Mouse (Mus musculus) limb, embryonic 13.5 days (tissue): ENCODE measurements around the gene Hdgfl2. TPM values are rescaled to one million over a fixed set of nuclear protein-coding genes. Genes with fewer than 3 reads are reported as not detected.
"Not testable (repeated sequence)": the region's sequence is repeated elsewhere in the genome, so short reads cannot be mapped to it uniquely, and the experiment has no call there.

Experiments
- ATAC-seq: fragments of 200-750 bp; cut with Nextera tagmentation; 2 replicates; pipeline ENCODE4 v1.8.0; 2017; ENCODE audit warnings: low read depth, moderate number of reproducible peaks, moderate TSS enrichment; ENCODE audit not compliant: low FRiP score
- H3K27ac ChIP-seq: fragments of 300-500 bp; sonication (generic); 2 replicates; pipeline ENCODE4 v1.5.1; 2015; ENCODE audit warnings: inconsistent platforms, mild to moderate bottlenecking, moderate library complexity
- H3K27me3 ChIP-seq: fragments of 300-500 bp; sonication (generic); 2 replicates; pipeline ENCODE4 v1.6.1; 2015; ENCODE audit warnings: mild to moderate bottlenecking, inconsistent platforms
- H3K36me3 ChIP-seq: fragments of 300-500 bp; sonication (generic); 2 replicates; pipeline ENCODE4 v1.6.1; 2015; ENCODE audit warnings: inconsistent platforms, mild to moderate bottlenecking, moderate library complexity
- H3K4me1 ChIP-seq: fragments of 300-500 bp; sonication (generic); 2 replicates; pipeline ENCODE4 v1.6.1; 2015; ENCODE audit warnings: inconsistent platforms
- H3K4me2 ChIP-seq: fragments of 300-500 bp; sonication (generic); replicated peaks from 2 replicates; pipeline ENCODE4 v1.6.1; 2015; ENCODE audit warnings: inconsistent platforms, mild to moderate bottlenecking, moderate library complexity
- H3K4me3 ChIP-seq: fragments of 300-500 bp; sonication (generic); 2 replicates; pipeline ENCODE4 v1.5.1; 2015; ENCODE audit warnings: moderate library complexity, mild to moderate bottlenecking, inconsistent platforms
- H3K9ac ChIP-seq: fragments of 300-500 bp; sonication (generic); 2 replicates; pipeline ENCODE4 v1.6.1; 2015; ENCODE audit warnings: mild to moderate bottlenecking, inconsistent platforms
- H3K9me3 ChIP-seq: fragments of 300-500 bp; sonication (generic); 2 replicates; pipeline ENCODE4 v1.6.1; 2016; ENCODE audit warnings: inconsistent platforms
- WGBS: fragments of 180-500 bp; shearing (Covaris S2); methylation state at CpG from one replicate; pipeline ENCODE4 v1.1.7; 2015; 5-methylcytosine and 5-hydroxymethylcytosine counted together
- polyA plus RNA-seq: library from polyadenylated mRNA; unstranded; fragments of >200 nt; fragmentation: Nextera tagmentation; extraction: Ambion mirVana; gene quantifications from 2 replicates; pipeline ENCODE4 v1.2.1, GENCODE M21; 2015

Gene Hdgfl2
- polyA plus RNA-seq, 1 experiment from 2014 or later = 152 TPM

- Histone ChIP-seq H3K4me1 (no peaks in the 10 kb centered on the region), H3K4me2 (no peak overlapping the region), H3K9me3 (no peaks in the 10 kb centered on the region), H3K4me3 (no peak overlapping the region), H3K27ac (no peak overlapping the region), H3K36me3 (peaks cover 97% of the 10 kb centered on the region), H3K9ac (no peak overlapping the region), H3K27me3 (no peaks in the 10 kb centered on the region)
- WGBS = 90% methylated on average over 15 of the region's 15 CpGs
- ATAC-seq = no peak
These were observed 19.5 kb downstream of the Hdgfl2 start for GRCm38 (mm10) chr17:56098711-56099572.

GRCm38 (mm10) chr17:56100811-56101210, 21.4 kb downstream of the Hdgfl2 start:
- WGBS = 95% methylated on average over 3 of the region's 3 CpGs
- peaks cover 83% of the 10 kb centered on the region for H3K36me3 ChIP-seq

GRCm38 (mm10) chr17:56102158-56102557, 22.7 kb downstream of the Hdgfl2 start:
- Histone ChIP-seq H3K4me3 (no peak overlapping the region), H3K27ac (no peak overlapping the region), H3K4me1 (no peaks in the 10 kb centered on the region), H3K27me3 (no peaks in the 10 kb centered on the region), H3K4me2 (no peak overlapping the region), H3K9ac (no peak overlapping the region), H3K9me3 (no peaks in the 10 kb centered on the region), H3K36me3 (peaks cover 73% of the 10 kb centered on the region)
- WGBS = 92% methylated on average over 5 of the region's 5 CpGs
- ATAC-seq = no peak

More at GRCm38 (mm10) chr17:56100811-56101210, 21.4 kb downstream of the Hdgfl2 start:
- Histone ChIP-seq H3K9me3 (no peaks in the 10 kb centered on the region), H3K4me1 (no peaks in the 10 kb centered on the region), H3K4me2 (no peak overlapping the region), H3K27me3 (no peaks in the 10 kb centered on the region), H3K27ac (no peak overlapping the region), H3K9ac (no peak overlapping the region), H3K4me3 (no peak overlapping the region)
- no peak for ATAC-seq

- 97% methylated on average over 9 of the region's 9 CpGs for WGBS
- Histone ChIP-seq H3K4me3 (no peak overlapping the region), H3K27me3 (no peaks in the 10 kb centered on the region), H3K9me3 (no peaks in the 10 kb centered on the region), H3K27ac (no peak overlapping the region), H3K4me1 (no peaks in the 10 kb centered on the region), H3K4me2 (no peak overlapping the region), H3K36me3 (peaks cover 71% of the 10 kb centered on the region), H3K9ac (no peak overlapping the region)
- ATAC-seq = no peak
These were observed 23.5 kb downstream of the Hdgfl2 start for GRCm38 (mm10) chr17:56102927-56103326.

DNA sequence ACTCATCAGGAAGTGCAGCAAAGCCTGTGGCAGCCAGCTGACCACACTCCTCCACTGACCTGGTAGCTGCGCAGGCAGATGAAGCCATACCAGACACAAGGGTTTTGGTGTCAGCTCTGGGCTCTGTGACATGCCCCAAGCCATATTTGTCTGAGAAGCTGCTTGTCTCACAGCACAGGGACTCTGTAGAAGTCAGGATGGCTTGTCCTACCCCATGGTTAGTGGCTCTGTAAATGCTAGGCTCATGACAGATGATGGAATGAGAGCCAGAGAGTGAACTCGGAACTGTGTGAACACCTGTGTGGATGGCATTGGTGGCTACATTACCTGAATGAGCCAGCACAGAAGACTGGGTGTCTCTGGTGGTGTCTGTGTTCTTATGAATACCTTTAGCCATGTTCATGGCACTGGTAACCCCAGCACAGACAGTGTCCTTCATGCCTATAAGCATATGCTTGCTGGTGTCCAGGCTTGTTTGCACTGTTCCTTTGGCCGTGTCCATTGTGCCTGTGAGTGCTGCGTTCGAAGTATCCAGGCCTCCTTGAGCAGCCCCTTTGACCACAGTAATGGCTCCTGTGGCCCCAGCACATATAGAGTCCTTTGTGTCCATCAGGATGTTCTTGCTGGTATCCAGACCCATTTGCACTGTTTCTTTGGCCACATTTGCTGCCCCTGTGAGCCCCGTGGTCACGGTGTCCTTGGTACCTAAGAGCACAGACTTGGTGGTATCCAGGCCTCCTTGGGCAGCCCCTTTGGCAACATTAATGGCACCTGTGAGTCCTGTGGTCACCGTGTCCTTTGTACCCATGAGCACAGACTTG, 24.2 kb downstream of the Hdgfl2 start:
- no peak overlapping the region for H3K4me3 ChIP-seq
- H3K36me3 ChIP-seq = peaks cover 68% of the 10 kb centered on the region
- H3K4me2 ChIP-seq = no peak overlapping the region
- no peak overlapping the region for H3K27ac ChIP-seq
- 96% methylated on average over 8 of the region's 8 CpGs for WGBS
- no peaks in the 10 kb centered on the region for H3K9me3 ChIP-seq
- H3K4me1 ChIP-seq = no peaks in the 10 kb centered on the region
- H3K27me3 ChIP-seq = no peaks in the 10 kb centered on the region
- no peak for ATAC-seq
- H3K9ac ChIP-seq = no peak overlapping the region

- H3K4me3 ChIP-seq, H3K27ac ChIP-seq, H3K27me3 ChIP-seq, H3K9ac ChIP-seq, H3K4me2 ChIP-seq, ATAC-seq, H3K4me1 ChIP-seq, H3K9me3 ChIP-seq: not testable (repeated sequence)
- WGBS = 89% methylated on average over 2 of the region's 5 CpGs
- peaks cover 59% of the 10 kb centered on the region for H3K36me3 ChIP-seq
These were observed 25.4 kb downstream of the Hdgfl2 start for GRCm38 (mm10) chr17:56104821-56105220.

GRCm38 (mm10) chr17:56106436-56106835, 27.0 kb downstream of the Hdgfl2 start:
- not testable (repeated sequence) for H3K27me3 ChIP-seq, H3K9ac ChIP-seq, H3K27ac ChIP-seq, ATAC-seq, H3K4me3 ChIP-seq, H3K4me1 ChIP-seq, H3K9me3 ChIP-seq, H3K4me2 ChIP-seq
- peaks cover 43% of the 10 kb centered on the region for H3K36me3 ChIP-seq
- WGBS = 98% methylated on average over 4 of the region's 4 CpGs

DNA sequence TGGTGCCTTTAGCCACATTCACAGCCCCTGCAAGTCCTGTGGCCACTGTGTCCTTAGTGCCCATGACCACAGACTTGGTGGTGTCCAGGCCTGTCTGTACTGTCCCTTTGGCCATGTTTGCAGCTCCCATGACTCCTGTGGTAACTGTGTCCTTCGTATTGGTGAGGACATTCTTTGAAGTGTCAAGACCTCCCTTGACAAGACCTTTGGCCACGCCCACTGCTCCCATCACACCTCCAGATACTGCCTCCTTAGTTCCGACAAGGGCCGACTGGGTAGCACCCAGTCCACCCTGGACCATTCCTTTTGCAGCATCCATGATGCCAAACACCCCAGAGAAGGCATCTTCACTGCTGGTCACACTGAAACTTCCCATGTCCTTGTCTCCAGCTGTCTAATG, 27.5 kb downstream of the Hdgfl2 start:
- Histone ChIP-seq H3K4me1 (no peaks in the 10 kb centered on the region), H3K4me3 (no peak overlapping the region), H3K9me3 (no peaks in the 10 kb centered on the region), H3K27ac (no peak overlapping the region), H3K36me3 (peaks cover 38% of the 10 kb centered on the region), H3K27me3 (no peaks in the 10 kb centered on the region), H3K4me2 (no peak overlapping the region), H3K9ac (no peak overlapping the region)
- no peak for ATAC-seq
- WGBS = 66% methylated on average over 4 of the region's 4 CpGs

GRCm38 (mm10) chr17:56107736-56108135, 28.3 kb downstream of the Hdgfl2 start:
- no peak overlapping the region for H3K4me2 ChIP-seq
- no peak for ATAC-seq
- H3K4me1 ChIP-seq = no peaks in the 10 kb centered on the region
- H3K4me3 ChIP-seq = no peak overlapping the region
- H3K9ac ChIP-seq = no peak overlapping the region
- no peak overlapping the region for H3K27ac ChIP-seq
- 56% methylated on average over 2 of the region's 2 CpGs for WGBS
- no peaks in the 10 kb centered on the region for H3K27me3 ChIP-seq
- no peaks in the 10 kb centered on the region for H3K9me3 ChIP-seq
- H3K36me3 ChIP-seq = peaks cover 33% of the 10 kb centered on the region

DNA sequence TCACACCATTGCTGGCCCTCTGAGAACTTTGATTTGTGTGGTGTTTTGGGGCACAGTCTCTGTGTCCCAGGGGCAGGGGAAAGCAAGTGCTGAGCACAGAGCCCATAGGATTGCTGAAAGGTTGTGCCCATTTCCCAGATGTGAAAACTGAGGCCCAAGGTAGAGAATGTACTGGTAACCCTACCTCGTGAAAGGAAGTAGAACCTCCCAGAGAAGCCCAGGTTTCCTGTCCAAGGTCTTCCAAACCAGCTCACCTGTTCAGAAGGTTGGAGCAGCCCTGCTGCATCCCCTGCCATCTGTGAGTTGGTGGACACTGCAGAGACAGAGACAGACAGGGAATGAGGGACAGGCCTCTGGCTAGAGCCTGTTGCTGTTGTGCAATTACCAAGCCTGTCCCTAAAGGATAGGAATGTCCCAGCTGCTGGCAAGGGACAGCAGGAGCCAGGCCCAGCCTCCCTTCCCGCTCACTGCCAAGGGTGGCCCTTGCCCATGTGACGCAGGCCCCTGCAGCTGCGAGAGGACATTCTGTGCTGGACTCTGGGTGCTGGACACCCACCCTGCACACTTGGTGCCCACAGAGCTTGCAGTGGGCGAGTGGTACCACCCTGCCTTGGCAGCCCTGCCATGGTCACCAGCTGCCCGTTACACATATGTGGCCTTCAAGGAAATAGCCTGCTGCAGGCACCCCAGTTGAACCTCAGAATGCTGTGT, 29.1 kb downstream of the Hdgfl2 start:
- H3K27ac ChIP-seq = no peak overlapping the region
- H3K9me3 ChIP-seq = no peaks in the 10 kb centered on the region
- H3K4me2 ChIP-seq = no peak overlapping the region
- H3K36me3 ChIP-seq = peaks cover 26% of the 10 kb centered on the region
- H3K9ac ChIP-seq = no peak overlapping the region
- no peak overlapping the region for H3K4me3 ChIP-seq
- no peak for ATAC-seq
- H3K27me3 ChIP-seq = no peaks in the 10 kb centered on the region
- H3K4me1 ChIP-seq = no peaks in the 10 kb centered on the region
- WGBS = 77% methylated on average over 6 of the region's 6 CpGs

DNA sequence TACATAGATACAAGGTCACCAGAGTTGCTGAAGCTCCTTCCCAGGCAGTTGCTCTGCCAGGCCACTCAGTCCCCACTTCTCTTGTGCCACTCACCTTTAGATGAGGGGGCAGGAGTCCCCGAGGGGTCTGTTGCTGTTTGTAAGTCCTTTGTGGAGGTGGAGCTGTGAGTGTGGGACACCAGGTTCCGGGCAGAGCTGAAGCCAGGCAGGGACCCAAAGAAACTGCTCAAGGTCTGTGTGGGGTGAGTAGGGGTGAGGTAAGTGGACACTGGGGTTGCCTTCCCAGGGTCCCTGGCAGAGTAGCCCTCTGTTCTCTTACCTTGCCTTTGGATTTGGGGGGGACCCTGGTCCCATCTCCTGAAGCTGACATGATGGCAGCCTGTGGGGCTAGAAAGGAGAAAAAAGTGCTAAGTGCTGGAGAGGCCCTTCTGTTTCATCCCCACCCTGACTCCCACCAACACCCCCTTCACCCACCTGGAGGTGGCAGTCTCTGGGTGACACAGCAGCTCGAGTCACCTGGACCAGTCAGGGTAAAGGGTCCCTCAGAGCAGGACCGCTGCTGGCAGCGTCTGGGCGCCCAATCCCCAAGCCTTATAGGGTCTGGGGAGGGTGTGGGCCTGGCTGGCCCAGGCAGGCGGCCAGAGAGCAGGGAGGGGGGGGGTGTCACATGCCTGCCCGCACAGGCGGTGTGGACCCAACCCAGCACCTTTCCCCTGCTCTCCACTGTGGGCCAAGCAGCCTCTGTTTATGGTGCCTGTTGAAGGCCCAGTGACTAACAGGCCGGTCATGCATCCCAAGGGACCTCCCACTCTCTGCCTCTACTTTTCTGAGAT, 30.0 kb downstream of the Hdgfl2 start, which contains the start of gene Plin4:
TSS of gene Plin4 (minus strand) at position 585 of the 833 bp plus-strand sequence.
- Histone ChIP-seq H3K9ac (no peak within 1 kb of the TSS), H3K36me3 (peaks cover 20% of the 10 kb centered on the region; the same call in 1 of the 2 replicates), H3K4me1 (no peaks in the 10 kb centered on the region), H3K27ac (no peak within 1 kb of the TSS), H3K4me3 (no peak within 1 kb of the TSS), H3K27me3 (no peaks in the 10 kb centered on the region), H3K9me3 (no peaks in the 10 kb centered on the region), H3K4me2 (no peak within 1 kb of the TSS)
- 54% methylated on average over 10 of the region's 10 CpGs for WGBS
- ATAC-seq = no peak
